Mouse (Mus musculus) liver, adult 2 months (tissue): ENCODE data around the gene St8sia1.

Experiments used
- CTCF ChIP-seq: fragments of 200-500 bp; IDR thresholded peaks from 2 replicates; pipeline ENCODE4 v1.5.1; 2011; ENCODE audit warnings: low read depth, low read length, control low read depth
- POLR2A ChIP-seq: fragments of 200-500 bp; IDR thresholded peaks from 2 replicates; pipeline ENCODE4 v1.6.1; 2011; ENCODE audit warnings: low read length, control low read depth; ENCODE audit not compliant: insufficient read depth; ENCODE audit errors: extremely low read depth

DNA sequence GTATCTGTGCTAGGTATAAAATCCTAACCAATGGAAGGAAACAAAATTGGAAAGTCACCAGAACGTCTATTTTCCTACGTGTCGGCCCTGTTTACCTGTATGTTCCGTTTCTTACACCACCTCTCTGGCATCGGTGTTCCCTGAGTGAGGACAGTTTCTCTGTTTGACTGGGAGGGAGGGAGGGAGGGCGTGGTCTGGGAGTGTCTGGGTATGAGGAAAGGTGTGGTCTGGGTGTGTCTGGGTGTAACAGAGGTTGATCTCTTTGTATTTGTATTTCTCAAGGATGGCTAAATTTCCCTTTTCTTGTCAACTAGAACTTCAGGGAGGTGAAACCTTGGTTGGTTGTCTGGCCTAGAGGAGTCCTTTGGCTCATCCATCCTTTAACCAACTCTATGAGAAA, 73.9 kb downstream of the St8sia1 start:
- TF ChIP-seq CTCF (no peak), POLR2A (no peak)
